Mouse (Mus musculus) urinary bladder, postnatal 4 days (tissue): ENCODE measurements around the gene Adra2a.

Source experiments
- DNase-seq, 2 experiments: peaks; one replicate each; pipeline ENCODE4 v3.0.0; 2021 to 2022; ENCODE audit warnings: low spot score in 2 of 2

Adra2a gene

GRCm38 (mm10) chr19:54076362-54077349 lies 32.7 kb downstream of the Adra2a start:
- no peak for DNase-seq

GRCm38 (mm10) chr19:54081303-54081702 lies 37.4 kb downstream of the Adra2a start:
- DNase-seq: no peak

- DNase-seq: no peak
These were observed 37.8 kb downstream of the Adra2a start for GRCm38 (mm10) chr19:54081716-54082165.

GRCm38 (mm10) chr19:54087319-54087718 lies 43.4 kb downstream of the Adra2a start:
- DNase-seq: no peak

- no peak for DNase-seq
These were observed 49.6 kb downstream of the Adra2a start for GRCm38 (mm10) chr19:54093599-54093998.

- DNase-seq: no peak
These were observed 51.8 kb downstream of the Adra2a start for GRCm38 (mm10) chr19:54095716-54096115.

GRCm38 (mm10) chr19:54098367-54098766 lies 54.4 kb downstream of the Adra2a start:
- no peak for DNase-seq
